Mouse (Mus musculus): Measurements from ENCODE around the gene Apbb1.

Gene Apbb1

DNA sequence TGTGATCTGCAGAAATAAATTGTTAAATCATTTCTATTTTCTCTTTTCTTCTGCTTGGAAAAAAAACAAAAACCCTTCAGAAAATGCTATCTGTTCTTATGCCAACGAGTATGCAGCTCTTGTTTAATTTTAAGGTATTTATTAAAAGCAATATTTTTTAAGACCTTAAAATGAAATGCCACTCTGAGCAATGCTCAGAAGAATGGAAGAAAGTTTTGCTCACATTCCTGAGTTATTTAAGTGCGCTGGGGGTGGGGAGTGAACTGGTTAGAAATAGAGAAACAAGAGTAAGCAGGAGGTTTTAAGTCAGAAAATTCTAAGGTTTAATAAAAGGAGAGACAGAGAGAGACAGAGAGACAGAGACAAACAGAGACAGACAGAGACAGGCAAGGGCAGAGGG is 61.7 kb downstream of the Apbb1 start:
- no peak for DNase-seq (ENCODE audit: low read depth)

DNA sequence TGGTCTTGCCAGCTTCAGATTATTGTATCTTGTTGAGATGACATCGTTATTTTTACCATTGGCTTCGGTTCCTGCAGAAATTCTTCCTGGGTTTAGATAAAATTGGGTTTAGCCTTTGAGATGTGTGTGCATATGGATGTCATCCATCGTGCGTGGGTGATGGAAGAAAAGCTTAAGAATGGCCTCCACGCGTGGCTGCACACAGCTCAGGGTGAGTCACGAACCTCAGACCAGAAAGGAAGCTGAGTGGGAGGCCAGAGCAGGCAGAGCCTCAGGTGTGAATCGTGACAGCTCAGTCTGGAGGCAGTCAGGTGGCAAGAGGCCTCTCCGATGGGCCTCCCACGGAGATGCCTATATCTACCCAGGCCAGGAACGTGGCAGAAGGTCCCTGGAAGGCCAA is 62.1 kb downstream of the Apbb1 start:
- no peak for DNase-seq (ENCODE audit: low read depth)

DNA sequence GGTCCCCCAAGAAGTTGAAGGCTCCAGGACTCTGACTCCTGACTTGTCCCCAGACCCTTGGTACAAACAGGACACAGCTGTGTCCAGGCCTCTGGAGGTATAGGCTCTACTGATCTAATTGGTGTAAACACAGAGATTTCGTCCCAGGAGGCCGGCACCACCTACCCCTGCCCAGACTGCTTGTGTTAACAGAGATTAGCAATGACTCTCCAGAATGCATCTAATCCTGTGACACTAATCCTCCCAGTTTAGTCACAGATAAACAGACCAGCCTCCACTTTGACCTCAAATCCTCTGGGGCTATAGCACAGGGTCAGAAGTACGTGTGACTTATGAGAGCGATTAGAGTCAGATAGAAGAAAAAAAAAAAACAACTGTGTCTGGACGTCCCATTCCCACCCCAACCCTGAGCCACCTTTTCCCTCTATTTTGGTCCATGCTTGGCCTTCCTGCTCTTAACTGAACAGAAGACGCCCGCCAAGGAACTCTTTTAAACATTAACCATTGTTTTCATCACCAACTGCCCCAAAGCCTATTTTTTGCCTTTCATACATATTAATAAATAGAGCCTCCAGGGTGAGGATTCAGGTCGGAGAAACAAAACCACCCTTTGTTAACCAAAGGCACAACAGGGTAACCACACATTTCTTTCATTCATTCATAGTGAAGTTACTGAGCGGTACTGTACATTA is 64.6 kb downstream of the Apbb1 start:
- DNase-seq (ENCODE audit: low read depth), result no peak

DNA sequence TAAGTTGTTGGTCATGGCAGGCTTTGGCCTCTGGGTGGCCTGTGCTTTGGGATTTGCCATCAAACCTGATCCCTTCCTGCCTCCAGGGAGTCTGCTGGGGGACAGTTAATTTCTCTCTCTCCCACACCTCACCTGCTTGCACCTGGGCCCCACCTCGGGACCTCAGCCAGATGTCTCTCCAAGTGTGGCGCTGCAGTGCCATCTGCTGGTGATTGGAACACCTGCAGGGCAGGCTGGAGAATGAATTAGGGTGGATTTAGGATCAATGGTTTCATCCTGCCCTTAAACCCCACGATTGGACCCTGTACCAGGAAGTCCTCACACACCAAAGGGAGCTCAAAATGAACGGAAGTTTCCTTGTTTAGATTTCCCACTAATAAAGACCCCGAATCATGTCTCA is 66.3 kb downstream of the Apbb1 start:
- DNase-seq (ENCODE audit: low read depth), result peak; percentile 32

DNA sequence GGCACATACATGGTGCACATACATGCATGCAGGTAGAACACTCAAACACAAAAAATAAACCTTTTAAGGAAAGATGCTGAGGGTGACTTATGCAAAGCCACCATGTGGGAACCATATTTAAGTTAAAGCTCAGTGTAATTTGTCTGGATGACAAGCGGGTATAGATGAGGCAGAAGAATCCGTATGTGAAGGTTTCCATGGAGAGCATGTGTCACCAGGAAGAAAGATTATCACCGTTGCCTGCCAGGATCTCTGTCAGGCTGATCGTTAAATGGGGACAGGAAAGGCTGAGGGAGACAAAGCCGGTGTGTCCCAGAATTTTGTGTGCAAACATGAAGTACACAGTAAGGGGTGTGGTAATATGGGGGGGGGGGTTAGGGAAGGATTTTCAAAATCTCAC is 66.9 kb downstream of the Apbb1 start:
- DNase-seq (ENCODE audit: low read depth), result no peak

DNA sequence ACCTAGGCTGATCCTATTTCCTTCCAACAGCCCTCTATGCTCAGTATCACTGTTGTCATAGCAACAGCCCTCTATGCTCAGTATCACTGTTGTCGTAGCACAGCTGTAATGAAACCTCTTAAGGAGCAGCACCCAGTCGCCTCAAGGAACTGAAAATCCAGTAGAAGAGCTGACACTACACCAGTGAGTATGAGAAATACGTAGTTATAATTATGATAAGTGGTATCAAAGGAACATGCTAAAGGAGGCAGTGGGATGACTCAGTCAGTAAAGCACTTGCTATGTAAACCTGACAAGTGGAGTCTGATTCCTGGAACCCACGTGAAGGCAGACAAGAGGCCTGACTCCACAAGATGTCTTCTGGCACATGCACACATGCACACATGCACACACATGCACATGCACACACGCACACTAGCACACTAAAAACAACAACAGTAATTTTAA is 67.6 kb downstream of the Apbb1 start:
- no peak for DNase-seq (ENCODE audit: low read depth)

DNA sequence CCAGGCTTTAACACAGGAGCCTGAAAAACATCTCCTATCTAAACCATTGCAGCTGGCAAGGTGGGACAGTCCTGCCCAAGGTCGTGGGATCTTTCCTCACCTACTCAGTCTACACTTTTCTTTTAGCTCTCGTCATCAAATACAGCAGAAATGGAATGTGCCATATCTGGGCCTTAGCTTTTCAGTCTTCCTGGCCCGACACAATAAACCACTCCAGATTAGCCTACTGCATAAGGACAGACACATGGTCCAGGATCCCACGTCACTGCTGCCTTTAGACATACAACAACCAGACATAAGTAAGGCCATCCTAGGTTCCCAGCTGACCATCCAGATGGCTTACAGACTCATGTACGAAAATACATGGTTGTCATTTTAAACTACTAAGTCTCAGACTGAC is 71.3 kb downstream of the Apbb1 start:
- DNase-seq (ENCODE audit: low read depth), result no peak
